Mouse (Mus musculus) forebrain, embryonic 14.5 days (tissue): ENCODE measurements around the gene Maff. TPM values are rescaled to one million over a fixed set of nuclear protein-coding genes. Genes with fewer than 3 reads are reported as not detected.

ENCODE experiments used
- ATAC-seq: fragments of 200-750 bp; cut with Nextera tagmentation; 2 replicates; pipeline ENCODE4 v1.8.0; 2017; ENCODE audit warnings: mild to moderate bottlenecking, moderate library complexity
- DNase-seq: peaks from one replicate; pipeline ENCODE4 v3.0.0-alpha.2; 2015; ENCODE audit warnings: low spot score
- H3K27ac ChIP-seq: fragments of 300-500 bp; sonication (generic); 2 replicates; pipeline ENCODE4 v1.5.1; 2014; ENCODE audit warnings: low read depth, mild to moderate bottlenecking, control low read depth, low read length, moderate library complexity
- H3K27me3 ChIP-seq: fragments of 300-500 bp; sonication (generic); replicated peaks from 2 replicates; pipeline ENCODE4 v1.6.1; 2014; ENCODE audit warnings: low read length, control low read depth, mixed read lengths; ENCODE audit not compliant: control insufficient read depth, insufficient read depth
- H3K36me3 ChIP-seq: fragments of 300-500 bp; sonication (generic); 2 replicates; pipeline ENCODE4 v1.6.1; 2014; ENCODE audit warnings: low read length, control low read depth; ENCODE audit not compliant: control insufficient read depth, insufficient read depth
- H3K4me1 ChIP-seq: fragments of 300-500 bp; sonication (generic); 2 replicates; pipeline ENCODE4 v1.6.1; 2014; ENCODE audit warnings: antibody characterized with exemption, low read length, control low read depth; ENCODE audit not compliant: control insufficient read depth, insufficient read depth
- H3K4me2 ChIP-seq: fragments of 300-500 bp; sonication (generic); 2 replicates; pipeline ENCODE4 v1.6.1; 2014; ENCODE audit warnings: mild to moderate bottlenecking, control low read depth, low read length
- H3K4me3 ChIP-seq: fragments of 300-500 bp; sonication (generic); 2 replicates; pipeline ENCODE4 v1.5.1; 2014; ENCODE audit warnings: low read depth, low read length, control low read depth
- H3K9ac ChIP-seq: fragments of 300-500 bp; sonication (generic); 2 replicates; pipeline ENCODE4 v1.6.1; 2014; ENCODE audit warnings: mild to moderate bottlenecking, low read length, control low read depth, moderate library complexity
- H3K9me3 ChIP-seq: fragments of 300-500 bp; sonication (generic); replicated peaks from 2 replicates; pipeline ENCODE4 v1.6.1; 2016; ENCODE audit warnings: low read length, control low read depth, mixed read lengths; ENCODE audit not compliant: control insufficient read depth
- WGBS: fragments of 180-500 bp; shearing (Covaris S2); extraction: QIAGEN DNeasy Blood & Tissue Kit; methylation state at CpG from one replicate; pipeline ENCODE4 v1.1.7; 2014; 5-methylcytosine and 5-hydroxymethylcytosine counted together
- polyA plus RNA-seq: library from polyadenylated mRNA; unstranded; fragments of >200 nt; fragmentation: Nextera tagmentation; extraction: Ambion mirVana; gene quantifications from 2 replicates; pipeline ENCODE4 v1.2.1, GENCODE M21; 2014

Gene Maff
- polyA plus RNA-seq, 1 experiment from 2014 or later, result 1.6 TPM

- Histone ChIP-seq H3K27me3 (no peaks in the 10 kb centered on the region), H3K4me3 (peak within 1 kb of the TSS; percentile 57), H3K4me1 (peaks cover 6% of the 10 kb centered on the region; the same call in 1 of the 2 replicates), H3K36me3 (no peaks in the 10 kb centered on the region), H3K27ac (peak within 1 kb of the TSS; percentile 82), H3K9ac (peak within 1 kb of the TSS; percentile 72), H3K4me2 (peak within 1 kb of the TSS; percentile 84), H3K9me3 (no peaks in the 10 kb centered on the region)
- ATAC-seq, result peak; percentile 99
- WGBS, result 5% methylated on average over 45 of the region's 46 CpGs
- DNase-seq, result peak; percentile 98
These were observed 18.1 kb upstream of the Maff start, which contains the start of gene Pla2g6 for GRCm38 (mm10) chr15:79328058-79328938. Gene Pla2g6 (minus strand): TSS chr15:79328390.

GRCm38 (mm10) chr15:79328939-79329275 lies 17.5 kb upstream of the Maff start:
- peaks cover 6% of the 10 kb centered on the region; the same call in 1 of the 2 replicates for H3K4me1 ChIP-seq

GRCm38 (mm10) chr15:79329346-79329978 lies 17.0 kb upstream of the Maff start:
- Histone ChIP-seq H3K4me3 (no peak overlapping the region), H3K4me2 (no peak overlapping the region), H3K4me1 (peaks cover 6% of the 10 kb centered on the region; the same call in 1 of the 2 replicates), H3K27ac (no peak overlapping the region), H3K36me3 (no peaks in the 10 kb centered on the region), H3K9ac (no peak overlapping the region), H3K9me3 (no peaks in the 10 kb centered on the region), H3K27me3 (no peaks in the 10 kb centered on the region)
- WGBS, result 92% methylated on average over 6 of the region's 6 CpGs
- DNase-seq (no peak), ATAC-seq (no peak)

More at GRCm38 (mm10) chr15:79328939-79329275, 17.5 kb upstream of the Maff start:
- Histone ChIP-seq H3K4me3 (no peak overlapping the region), H3K9ac (no peak overlapping the region), H3K9me3 (no peaks in the 10 kb centered on the region), H3K36me3 (no peaks in the 10 kb centered on the region), H3K4me2 (no peak overlapping the region), H3K27me3 (no peaks in the 10 kb centered on the region), H3K27ac (no peak overlapping the region)
- DNase-seq (no peak), ATAC-seq (no peak)
- whole genome bisulfite sequencing, result 86% methylated on average over 4 of the region's 4 CpGs

- H3K27ac ChIP-seq, result no peak overlapping the region
- ATAC-seq, result no peak
- H3K9ac ChIP-seq, result no peak overlapping the region
- H3K4me3 ChIP-seq, result no peak overlapping the region
- H3K4me1 ChIP-seq, result peaks cover 6% of the 10 kb centered on the region; the same call in 1 of the 2 replicates
- no peaks in the 10 kb centered on the region for H3K36me3 ChIP-seq
- H3K4me2 ChIP-seq, result no peak overlapping the region
- H3K9me3 ChIP-seq, result no peaks in the 10 kb centered on the region
- no peaks in the 10 kb centered on the region for H3K27me3 ChIP-seq
- DNase-seq, result no peak
- WGBS, result 85% methylated on average over 6 of the region's 6 CpGs
These were observed 16.4 kb upstream of the Maff start for GRCm38 (mm10) chr15:79329979-79330363.

GRCm38 (mm10) chr15:79330521-79330920 lies 15.9 kb upstream of the Maff start:
- Histone ChIP-seq H3K36me3 (no peaks in the 10 kb centered on the region), H3K27ac (no peak overlapping the region), H3K4me3 (no peak overlapping the region), H3K4me1 (peaks cover 6% of the 10 kb centered on the region; the same call in 1 of the 2 replicates), H3K4me2 (no peak overlapping the region), H3K9ac (no peak overlapping the region), H3K9me3 (no peaks in the 10 kb centered on the region), H3K27me3 (no peaks in the 10 kb centered on the region)
- DNase-seq (no peak), ATAC-seq (no peak)
- WGBS, result 71% methylated on average over 4 of the region's 4 CpGs

GRCm38 (mm10) chr15:79333409-79333808 lies 13.0 kb upstream of the Maff start:
- H3K4me1 ChIP-seq, result no peaks in the 10 kb centered on the region
- H3K9me3 ChIP-seq, result no peaks in the 10 kb centered on the region
- no peak overlapping the region for H3K27ac ChIP-seq
- no peaks in the 10 kb centered on the region for H3K36me3 ChIP-seq
- no peak overlapping the region for H3K4me3 ChIP-seq
- WGBS, result 79% methylated on average over 4 of the region's 4 CpGs
- no peak for DNase-seq
- ATAC-seq, result no peak
- H3K27me3 ChIP-seq, result no peaks in the 10 kb centered on the region
- no peak overlapping the region for H3K4me2 ChIP-seq
- no peak overlapping the region for H3K9ac ChIP-seq

- no peak overlapping the region for H3K4me2 ChIP-seq
- H3K9ac ChIP-seq, result no peak overlapping the region
- H3K9me3 ChIP-seq, result no peaks in the 10 kb centered on the region
- ATAC-seq (no peak), DNase-seq (no peak)
- no peaks in the 10 kb centered on the region for H3K4me1 ChIP-seq
- H3K27ac ChIP-seq, result no peak overlapping the region
- H3K36me3 ChIP-seq, result no peaks in the 10 kb centered on the region
- H3K27me3 ChIP-seq, result no peaks in the 10 kb centered on the region
- H3K4me3 ChIP-seq, result no peak overlapping the region
- WGBS, result 52% methylated on average over 7 of the region's 7 CpGs
These were observed 11.3 kb upstream of the Maff start for GRCm38 (mm10) chr15:79335061-79335655.

GRCm38 (mm10) chr15:79338978-79339377 lies 7.4 kb upstream of the Maff start:
- WGBS, result 74% methylated on average over 5 of the region's 5 CpGs
- ATAC-seq, result no peak
- H3K27ac ChIP-seq, result no peak overlapping the region

More at GRCm38 (mm10) chr15:79338978-79339377, 7.4 kb upstream of the Maff start:
- H3K4me1 ChIP-seq, result no peaks in the 10 kb centered on the region
- H3K27me3 ChIP-seq, result 0 out of 2 replicates have a peak, but pooled peaks cover 2% of the 10 kb centered on the region
- no peak overlapping the region for H3K4me2 ChIP-seq
- no peaks in the 10 kb centered on the region for H3K36me3 ChIP-seq
- DNase-seq, result no peak
- H3K9ac ChIP-seq, result no peak overlapping the region
- no peak overlapping the region for H3K4me3 ChIP-seq
- H3K9me3 ChIP-seq, result no peaks in the 10 kb centered on the region
